Mouse (Mus musculus): ENCODE results near the gene Nle1. TPM values are rescaled to one million over a fixed set of nuclear protein-coding genes. Genes with fewer than 3 reads are reported as not detected.

The Nle1 gene
- polyA plus RNA-seq, 1 experiment from 2014 or later, result 30.5 TPM

GRCm38 (mm10) chr11:82875631-82876030 is 32.6 kb downstream of the Nle1 start:
- Histone ChIP-seq H3K4me2 (ENCODE audit: low read depth, low read length) (no peak overlapping the region), H3K9ac (ENCODE audit: low read length) (no peak overlapping the region), H3K4me1 (replicated peaks; ENCODE audit: control insufficient read depth, insufficient read depth, low read length) (no peaks in the 10 kb centered on the region), H3K9me3 (ENCODE audit: control insufficient read depth, low read length) (no peaks in the 10 kb centered on the region; the same call in 1 of the 2 replicates), H3K27ac (ENCODE audit: low read length) (no peak overlapping the region), H3K27me3 (ENCODE audit: control insufficient read depth, insufficient read depth, low read depth, low read length) (no peaks in the 10 kb centered on the region), H3K4me3 (ENCODE audit: low read length) (no peak overlapping the region), H3K36me3 (ENCODE audit: control insufficient read depth, insufficient read depth, low read length) (no peaks in the 10 kb centered on the region)
- 89% methylated on average over 5 of the region's 5 CpGs for WGBS
- ATAC-seq (ENCODE audit: low read depth), result no peak

GRCm38 (mm10) chr11:82874924-82875323 is 33.3 kb downstream of the Nle1 start:
- no peak overlapping the region for H3K27ac ChIP-seq (ENCODE audit: low read length)
- no peak for ATAC-seq (ENCODE audit: low read depth)
- no peaks in the 10 kb centered on the region for H3K36me3 ChIP-seq (ENCODE audit: control insufficient read depth, insufficient read depth, low read length)
- H3K4me2 ChIP-seq (ENCODE audit: low read depth, low read length), result no peak overlapping the region
- no peaks in the 10 kb centered on the region for H3K27me3 ChIP-seq (ENCODE audit: control insufficient read depth, insufficient read depth, low read depth, low read length)
- H3K9me3 ChIP-seq (ENCODE audit: control insufficient read depth, low read length), result no peaks in the 10 kb centered on the region; the same call in 1 of the 2 replicates
- H3K4me3 ChIP-seq (ENCODE audit: low read length), result no peak overlapping the region
- peaks cover 3% of the 10 kb centered on the region for H3K4me1 ChIP-seq (replicated peaks; ENCODE audit: control insufficient read depth, insufficient read depth, low read length)
- 45% methylated on average over 5 of the region's 5 CpGs for WGBS
- no peak overlapping the region for H3K9ac ChIP-seq (ENCODE audit: low read length)

- Histone ChIP-seq H3K27ac (ENCODE audit: low read length) (peak within 1 kb of the TSS; percentile 53), H3K4me2 (ENCODE audit: low read depth, low read length) (peak within 1 kb of the TSS; percentile 83), H3K9me3 (ENCODE audit: control insufficient read depth, low read length) (no peaks in the 10 kb centered on the region; the same call in 1 of the 2 replicates), H3K4me3 (ENCODE audit: low read length) (peak within 1 kb of the TSS; percentile 68), H3K27me3 (ENCODE audit: control insufficient read depth, insufficient read depth, low read depth, low read length) (no peaks in the 10 kb centered on the region), H3K4me1 (replicated peaks; ENCODE audit: control insufficient read depth, insufficient read depth, low read length) (peaks cover 5% of the 10 kb centered on the region), H3K36me3 (ENCODE audit: control insufficient read depth, insufficient read depth, low read length) (no peaks in the 10 kb centered on the region), H3K9ac (ENCODE audit: low read length) (peak within 1 kb of the TSS; percentile 74)
- peak; percentile 96 for ATAC-seq (ENCODE audit: low read depth)
- WGBS, result under 1% methylated on average over 37 of the region's 43 CpGs
Observed at GRCm38 (mm10) chr11:82871031-82871446, 37.2 kb downstream of the Nle1 start, which contains the start of gene Rffl. TSS of gene Rffl (minus strand) at chr11:82871210.

- Histone ChIP-seq H3K27me3 (ENCODE audit: control insufficient read depth, insufficient read depth, low read depth, low read length) (no peaks in the 10 kb centered on the region), H3K9me3 (ENCODE audit: control insufficient read depth, low read length) (no peaks in the 10 kb centered on the region; the same call in 1 of the 2 replicates), H3K4me2 (ENCODE audit: low read depth, low read length) (peak overlapping the region; percentile 83), H3K4me1 (replicated peaks; ENCODE audit: control insufficient read depth, insufficient read depth, low read length) (peaks cover 5% of the 10 kb centered on the region), H3K27ac (ENCODE audit: low read length) (peak overlapping the region; percentile 53), H3K4me3 (ENCODE audit: low read length) (peak overlapping the region; percentile 68), H3K9ac (ENCODE audit: low read length) (peak overlapping the region; percentile 74), H3K36me3 (ENCODE audit: control insufficient read depth, insufficient read depth, low read length) (no peaks in the 10 kb centered on the region)
- 1% methylated on average over 36 of the region's 36 CpGs for WGBS
- ATAC-seq (ENCODE audit: low read depth), result peak; percentile 63
Observed at GRCm38 (mm10) chr11:82870173-82871030, 37.8 kb downstream of the Nle1 start.

- no peaks in the 10 kb centered on the region for H3K36me3 ChIP-seq (ENCODE audit: control insufficient read depth, insufficient read depth, low read length)
- H3K9me3 ChIP-seq (ENCODE audit: control insufficient read depth, low read length), result no peaks in the 10 kb centered on the region; the same call in 1 of the 2 replicates
- H3K9ac ChIP-seq (ENCODE audit: low read length), result peak overlapping the region; percentile 74
- 55% methylated on average over 9 of the region's 9 CpGs for WGBS
- H3K27me3 ChIP-seq (ENCODE audit: control insufficient read depth, insufficient read depth, low read depth, low read length), result no peaks in the 10 kb centered on the region
- ATAC-seq (ENCODE audit: low read depth), result no peak; the same call in 1 of the 2 replicates
- H3K27ac ChIP-seq (ENCODE audit: low read length), result peak overlapping the region; percentile 53
- H3K4me3 ChIP-seq (ENCODE audit: low read length), result peak overlapping the region; percentile 68
- H3K4me2 ChIP-seq (ENCODE audit: low read depth, low read length), result peak overlapping the region; percentile 83
- peaks cover 5% of the 10 kb centered on the region for H3K4me1 ChIP-seq (replicated peaks; ENCODE audit: control insufficient read depth, insufficient read depth, low read length)
Observed at GRCm38 (mm10) chr11:82869506-82870172, 38.6 kb downstream of the Nle1 start.

- ATAC-seq (ENCODE audit: low read depth), result no peak
- H3K9me3 ChIP-seq (ENCODE audit: control insufficient read depth, low read length), result no peaks in the 10 kb centered on the region
Observed at GRCm38 (mm10) chr11:82867956-82868355, 40.3 kb downstream of the Nle1 start.

DNA sequence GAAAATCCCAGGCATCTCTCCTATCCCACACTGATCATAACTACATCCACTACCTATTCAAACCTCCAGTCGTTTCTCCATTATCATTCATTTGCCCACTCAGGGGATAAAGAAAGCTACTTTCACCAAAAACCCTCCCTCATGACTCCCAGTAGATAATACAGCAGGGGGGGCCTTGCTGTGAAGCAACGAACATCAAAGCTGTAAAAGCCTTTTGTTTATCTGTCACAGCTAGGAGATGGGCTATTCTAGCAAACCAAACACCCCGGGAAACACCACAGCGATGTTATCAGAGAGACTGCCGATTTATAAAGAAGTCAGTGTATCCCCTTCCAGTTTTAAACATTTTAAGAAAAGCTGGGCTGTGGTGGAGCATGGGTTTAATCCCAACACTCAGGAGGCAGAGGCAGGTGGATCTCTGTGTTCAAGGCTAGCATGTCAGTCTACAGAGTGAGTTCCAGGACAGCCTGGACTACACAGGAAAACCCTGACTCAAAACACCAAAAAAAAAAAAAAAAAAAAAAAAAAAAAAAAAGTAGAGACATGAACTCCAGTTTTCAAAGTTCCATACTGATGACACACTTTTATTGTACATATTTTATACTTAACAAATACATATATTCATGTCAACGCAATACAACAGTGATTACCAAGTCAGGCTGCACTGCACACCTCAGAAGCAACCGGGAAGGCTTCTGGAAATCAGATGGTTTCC is 41.2 kb downstream of the Nle1 start:
- 30% methylated on average over 7 of the region's 7 CpGs for whole genome bisulfite sequencing
- no peak overlapping the region for H3K4me3 ChIP-seq (ENCODE audit: low read length)
- H3K4me1 ChIP-seq (replicated peaks; ENCODE audit: control insufficient read depth, insufficient read depth, low read length), result peaks cover 5% of the 10 kb centered on the region
- H3K27me3 ChIP-seq (ENCODE audit: control insufficient read depth, insufficient read depth, low read depth, low read length), result no peaks in the 10 kb centered on the region
- H3K4me2 ChIP-seq (ENCODE audit: low read depth, low read length), result no peak overlapping the region
- no peaks in the 10 kb centered on the region for H3K36me3 ChIP-seq (ENCODE audit: control insufficient read depth, insufficient read depth, low read length)
- no peak overlapping the region for H3K9ac ChIP-seq (ENCODE audit: low read length)
- no peak for ATAC-seq (ENCODE audit: low read depth)
- H3K9me3 ChIP-seq (ENCODE audit: control insufficient read depth, low read length), result no peaks in the 10 kb centered on the region
- no peak overlapping the region for H3K27ac ChIP-seq (ENCODE audit: low read length)

More at GRCm38 (mm10) chr11:82867956-82868355, 40.3 kb downstream of the Nle1 start:
- Histone ChIP-seq H3K27me3 (ENCODE audit: control insufficient read depth, insufficient read depth, low read depth, low read length) (no peaks in the 10 kb centered on the region), H3K27ac (ENCODE audit: low read length) (no peak overlapping the region), H3K9ac (ENCODE audit: low read length) (no peak overlapping the region), H3K4me2 (ENCODE audit: low read depth, low read length) (no peak overlapping the region), H3K36me3 (ENCODE audit: control insufficient read depth, insufficient read depth, low read length) (no peaks in the 10 kb centered on the region), H3K4me1 (replicated peaks; ENCODE audit: control insufficient read depth, insufficient read depth, low read length) (peaks cover 5% of the 10 kb centered on the region), H3K4me3 (ENCODE audit: low read length) (no peak overlapping the region)
- 81% methylated on average over 5 of the region's 5 CpGs for WGBS

DNA sequence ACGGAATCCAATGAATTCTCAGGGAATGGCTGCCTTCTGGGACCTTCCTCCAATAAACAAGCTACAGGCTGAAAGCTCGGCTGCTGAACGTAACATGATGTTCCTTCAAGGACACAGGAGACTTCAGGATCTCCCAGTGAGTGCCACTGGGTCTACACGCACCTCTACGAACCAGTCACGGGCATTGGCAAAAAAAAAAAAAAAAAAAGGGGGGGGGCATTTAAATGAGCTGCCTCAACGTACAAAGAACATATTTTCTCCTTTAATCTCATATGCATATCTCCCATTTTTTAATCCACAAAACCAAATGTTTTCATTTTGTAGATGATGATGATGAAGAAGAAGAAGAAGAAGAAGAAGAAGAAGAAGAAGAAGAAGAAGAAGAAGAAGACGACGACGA is 42.3 kb downstream of the Nle1 start:
- Histone ChIP-seq H3K9me3 (ENCODE audit: control insufficient read depth, low read length) (no peaks in the 10 kb centered on the region), H3K4me2 (ENCODE audit: low read depth, low read length) (no peak overlapping the region), H3K36me3 (ENCODE audit: control insufficient read depth, insufficient read depth, low read length) (no peaks in the 10 kb centered on the region), H3K9ac (ENCODE audit: low read length) (no peak overlapping the region), H3K4me3 (ENCODE audit: low read length) (no peak overlapping the region), H3K27ac (ENCODE audit: low read length) (no peak overlapping the region), H3K27me3 (ENCODE audit: control insufficient read depth, insufficient read depth, low read depth, low read length) (no peaks in the 10 kb centered on the region), H3K4me1 (replicated peaks; ENCODE audit: control insufficient read depth, insufficient read depth, low read length) (peaks cover 5% of the 10 kb centered on the region)
- 80% methylated on average over 10 of the region's 10 CpGs for WGBS
- ATAC-seq (ENCODE audit: low read depth), result no peak
